Mouse (Mus musculus): Measurements from ENCODE around the gene Bcam. TPM values are rescaled to one million over a fixed set of nuclear protein-coding genes. Genes with fewer than 3 reads are reported as not detected.

Bcam gene
- total and polyA plus RNA-seq, 3 experiments, result 2.6 to 8.1 TPM; not detected in 1

- H3K27ac ChIP-seq (ENCODE audit: control insufficient read depth, low read depth, low read length), result no peak within 1 kb of the TSS
- peak; percentile 85 for DNase-seq (ENCODE audit: low read depth, low spot score)
- no peaks in the 10 kb centered on the region for H3K27me3 ChIP-seq (ENCODE audit: control insufficient read depth in 1 of 2, insufficient read depth in 2 of 2, low read length in 2 of 2)
- no peaks in the 10 kb centered on the region for H3K36me3 ChIP-seq (ENCODE audit: control insufficient read depth in 1 of 2, insufficient read depth in 2 of 2, low read length in 2 of 2)
- peak within 1 kb of the TSS; percentile 9 to 50; a peak in 2 of 4 replicates for H3K4me3 ChIP-seq (ENCODE audit: control insufficient read depth in 1 of 2, insufficient read depth in 1 of 2, low read depth in 2 of 2, low read length in 2 of 2)
- 0 out of 2 replicates have a peak within 1 kb of the TSS, but pooled peaks have one; percentile 31 for H3K9ac ChIP-seq (ENCODE audit: control insufficient read depth, low read depth, low read length, poor library complexity, severe bottlenecking)
- H3K4me1 ChIP-seq (ENCODE audit: control insufficient read depth in 1 of 2, insufficient read depth in 2 of 2, low read length in 2 of 2), result no peaks in the 10 kb centered on the region; a peak in 2 of 4 replicates
- H3K79me2 ChIP-seq (ENCODE audit: control insufficient read depth, insufficient read depth, low read length, poor library complexity), result no peaks in the 10 kb centered on the region
- H3K9me3 ChIP-seq (replicated peaks; ENCODE audit: insufficient read depth, low read length), result no peaks in the 10 kb centered on the region
- TF ChIP-seq ZKSCAN1 (IDR thresholded peaks at IDR 0.05; ENCODE audit: low read depth, low read length) (no peak), RCOR1 (IDR thresholded peaks at IDR 0.05; ENCODE audit: low read depth, low read length) (no peak), ZC3H11A (IDR thresholded peaks at IDR 0.05; ENCODE audit: low read depth, low read length) (peak; percentile 66), RAD21 (IDR thresholded peaks at IDR 0.05; ENCODE audit: low read depth, low read length) (peak; percentile 68), CTCF (IDR thresholded peaks at IDR 0.05 in 2 of 3, conservative IDR thresholded peaks at IDR 0.05 in 1 of 3; ENCODE audit: control insufficient read depth in 1 of 3, insufficient read depth in 1 of 3, low read depth in 2 of 3, low read length in 3 of 3, poor library complexity in 1 of 3, severe bottlenecking in 1 of 3) (peak; percentile 76 to 98 (median 92)), SIN3A (IDR thresholded peaks at IDR 0.05; ENCODE audit: low read length) (0 out of 2 replicates have a peak, but pooled peaks have one; percentile 17), MAZ (IDR thresholded peaks at IDR 0.05; ENCODE audit: low read depth, low read length) (peak; percentile 47; the same call in 1 of the 2 replicates), HCFC1 (IDR thresholded peaks at IDR 0.05; ENCODE audit: low read depth, low read length) (0 out of 2 replicates have a peak, but pooled peaks have one; percentile 25), TCF12 (IDR thresholded peaks at IDR 0.05; ENCODE audit: low read depth, low read length) (0 out of 2 replicates have a peak, but pooled peaks have one; percentile 9), POLR2A (IDR thresholded peaks at IDR 0.05; ENCODE audit: control insufficient read depth in 1 of 2, insufficient read depth in 1 of 2, low read depth in 1 of 2, low read length in 2 of 2, poor library complexity in 1 of 2) (0 out of 4 replicates have a peak, but pooled peaks of 1 of the 2 experiments have one; percentile 17), SMC3 (IDR thresholded peaks at IDR 0.05; ENCODE audit: low read depth, low read length) (peak; percentile 89), MAFK (IDR thresholded peaks at IDR 0.05; ENCODE audit: borderline replicate concordance, low read depth, low read length) (no peak), NRF1 (IDR thresholded peaks at IDR 0.05; ENCODE audit: insufficient read depth, low read depth, low read length, poor library complexity, severe bottlenecking) (no peak)
Measured at GRCm38 (mm10) chr7:19796697-19797588, 26.1 kb upstream of the Bcam start, which contains the start of gene Cblc. Cblc (minus strand) TSS chr7:19796809.

GRCm38 (mm10) chr7:19796254-19796653, 25.4 kb upstream of the Bcam start:
- Histone ChIP-seq H3K9me3 (replicated peaks; ENCODE audit: insufficient read depth, low read length) (no peaks in the 10 kb centered on the region), H3K9ac (ENCODE audit: control insufficient read depth, low read depth, low read length, poor library complexity, severe bottlenecking) (no peak overlapping the region), H3K4me1 (ENCODE audit: control insufficient read depth in 1 of 2, insufficient read depth in 2 of 2, low read length in 2 of 2) (no peaks in the 10 kb centered on the region; a peak in 2 of 4 replicates), H3K36me3 (ENCODE audit: control insufficient read depth in 1 of 2, insufficient read depth in 2 of 2, low read length in 2 of 2) (no peaks in the 10 kb centered on the region), H3K27me3 (ENCODE audit: control insufficient read depth in 1 of 2, insufficient read depth in 2 of 2, low read length in 2 of 2) (no peaks in the 10 kb centered on the region), H3K27ac (ENCODE audit: control insufficient read depth, low read depth, low read length) (no peak overlapping the region), H3K4me3 (ENCODE audit: control insufficient read depth in 1 of 2, insufficient read depth in 1 of 2, low read depth in 2 of 2, low read length in 2 of 2) (no peak overlapping the region), H3K79me2 (ENCODE audit: control insufficient read depth, insufficient read depth, low read length, poor library complexity) (no peaks in the 10 kb centered on the region)
- TF ChIP-seq MEF2A (IDR thresholded peaks at IDR 0.05; ENCODE audit: extremely low read depth, insufficient replicate concordance, low read depth, low read length, poor library complexity, severe bottlenecking) (no peak), USF2 (IDR thresholded peaks at IDR 0.05; ENCODE audit: borderline replicate concordance in 1 of 2, insufficient read depth in 1 of 2, low read depth in 1 of 2, low read length in 2 of 2) (no peak), KAT2A (conservative IDR thresholded peaks at IDR 0.05; ENCODE audit: low read depth, low read length) (no peak), GATA1 (IDR thresholded peaks at IDR 0.05; ENCODE audit: low read depth, low read length) (no peak), EP300 (IDR thresholded peaks at IDR 0.05; ENCODE audit: low read depth in 1 of 2, low read length in 2 of 2) (no peak), NRF1 (IDR thresholded peaks at IDR 0.05; ENCODE audit: insufficient read depth, low read depth, low read length, poor library complexity, severe bottlenecking) (no peak), E2F4 (IDR thresholded peaks at IDR 0.05; ENCODE audit: borderline replicate concordance, low read depth, low read length) (no peak), HCFC1 (IDR thresholded peaks at IDR 0.05; ENCODE audit: low read depth, low read length) (no peak), CHD2 (IDR thresholded peaks at IDR 0.05; ENCODE audit: low read length) (no peak)
- DNase-seq (ENCODE audit: low read depth, low spot score), result no peak
